Mouse (Mus musculus) erythroblast, embryonic 14.5 days (primary cell): ENCODE data around the gene Tmco3.

Experiments
- GATA1 ChIP-seq: IDR thresholded peaks from 2 replicates; pipeline ENCODE4 v1.6.1; 2012; ENCODE audit warnings: low read length, inconsistent platforms, mixed read lengths
- TAL1 ChIP-seq: IDR thresholded peaks from 3 replicates; pipeline ENCODE4 v1.6.1; 2012; ENCODE audit warnings: low read length, inconsistent platforms, mixed read lengths

DNA sequence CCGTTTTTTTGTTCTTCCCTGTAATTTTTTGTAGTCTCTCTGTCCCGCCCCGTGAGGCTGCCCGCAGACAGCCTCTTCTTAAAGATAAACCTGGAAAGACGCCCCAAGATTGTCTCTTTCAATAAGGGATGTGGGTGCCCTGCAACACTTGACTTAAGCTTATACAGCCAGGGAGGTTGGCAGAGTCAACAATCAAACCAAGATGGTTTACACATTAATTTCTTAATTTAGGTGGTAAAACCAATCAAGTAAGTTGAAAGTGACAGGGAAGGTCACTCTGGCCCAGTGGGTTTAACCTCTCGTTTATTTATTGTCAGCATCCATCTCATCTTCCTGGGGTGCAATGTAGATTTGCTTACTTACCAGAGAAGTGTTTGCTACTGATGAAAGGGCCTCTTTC is 656 bp downstream of the Tmco3 start:
- no peak for TF ChIP-seq GATA1
- no peak for TF ChIP-seq TAL1
